Mouse (Mus musculus) midbrain, postnatal 0 days (tissue): ENCODE measurements at regions not wholly inside any gene's neighbourhood (a gene's known extent, or its start where the extent isn't known, plus 50 kb on each side); places are given as distances from the start of the nearest gene placed in this dataset.

Source experiments
- ATAC-seq: fragments of 200-750 bp; cut with Nextera tagmentation; 2 replicates; pipeline ENCODE4 v1.8.0; 2017; ENCODE audit warnings: moderate number of reproducible peaks, mild to moderate bottlenecking, moderate TSS enrichment, moderate library complexity; ENCODE audit not compliant: low FRiP score
- DNase-seq: peaks from one replicate; pipeline ENCODE4 v3.0.0-alpha.2; 2015; ENCODE audit warnings: low spot score
- H3K27ac ChIP-seq: fragments of 300-500 bp; sonication (generic); 2 replicates; pipeline ENCODE4 v1.5.1; 2014; ENCODE audit warnings: low read depth, mild to moderate bottlenecking, low read length, mixed read lengths
- H3K27me3 ChIP-seq: fragments of 300-500 bp; sonication (generic); 2 replicates; pipeline ENCODE4 v1.6.1; 2014; ENCODE audit warnings: low read length, control low read depth, mixed read lengths; ENCODE audit not compliant: insufficient read depth
- H3K36me3 ChIP-seq: fragments of 300-500 bp; sonication (generic); 2 replicates; pipeline ENCODE4 v1.6.1; 2014; ENCODE audit warnings: low read length, control low read depth, mixed read lengths; ENCODE audit not compliant: insufficient read depth
- H3K4me1 ChIP-seq: fragments of 300-500 bp; sonication (generic); 2 replicates; pipeline ENCODE4 v1.6.1; 2014; ENCODE audit warnings: mild to moderate bottlenecking, control low read depth, antibody characterized with exemption, low read length, mixed read lengths; ENCODE audit not compliant: insufficient read depth
- H3K4me2 ChIP-seq: fragments of 300-500 bp; sonication (generic); 2 replicates; pipeline ENCODE4 v1.6.1; 2014; ENCODE audit warnings: low read depth, mild to moderate bottlenecking, low read length, mixed read lengths; ENCODE audit not compliant: poor library complexity, severe bottlenecking
- H3K4me3 ChIP-seq: fragments of 300-500 bp; sonication (generic); 2 replicates; pipeline ENCODE4 v1.5.1; 2014; ENCODE audit warnings: low read depth, mild to moderate bottlenecking, low read length, moderate library complexity
- H3K9ac ChIP-seq: fragments of 300-500 bp; sonication (generic); replicated peaks from 2 replicates; pipeline ENCODE4 v1.6.1; 2014; ENCODE audit warnings: mild to moderate bottlenecking, low read length, moderate library complexity, mixed read lengths; ENCODE audit not compliant: poor library complexity, severe bottlenecking
- H3K9me3 ChIP-seq: fragments of 300-500 bp; sonication (generic); 2 replicates; pipeline ENCODE4 v1.6.1; 2016; ENCODE audit warnings: low read length, control low read depth
- CTCF ChIP-seq: IDR thresholded peaks from 2 replicates; pipeline ENCODE4 v1.5.1; 2016; ENCODE audit warnings: antibody characterized with exemption, mild to moderate bottlenecking
- WGBS: fragments of 180-500 bp; shearing (Covaris S2); extraction: QIAGEN DNeasy Blood & Tissue Kit; methylation state at CpG from one replicate; pipeline ENCODE4 v1.1.7; 2014; 5-methylcytosine and 5-hydroxymethylcytosine counted together

DNA sequence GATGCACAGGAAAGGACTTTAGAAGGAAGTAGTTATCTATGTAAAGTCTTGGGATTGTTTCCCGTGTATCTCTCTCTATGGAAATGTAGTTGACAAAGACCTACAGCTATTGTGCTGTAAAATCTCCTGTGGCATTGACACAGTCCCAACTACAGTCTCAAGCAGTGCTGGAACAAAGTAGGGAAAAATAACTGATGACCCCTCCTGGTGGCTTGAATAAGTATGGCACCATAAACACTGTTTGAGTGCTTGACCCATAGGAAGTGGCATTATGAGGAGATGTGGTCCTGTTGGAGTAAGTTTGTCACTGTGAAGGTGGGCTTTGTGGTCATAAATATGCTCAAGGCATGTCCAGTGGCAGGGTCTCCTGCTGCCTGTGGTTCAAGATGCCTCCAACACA, 928.4 kb upstream of the Mms22l start:
- DNase-seq, result peak; percentile 2

DNA sequence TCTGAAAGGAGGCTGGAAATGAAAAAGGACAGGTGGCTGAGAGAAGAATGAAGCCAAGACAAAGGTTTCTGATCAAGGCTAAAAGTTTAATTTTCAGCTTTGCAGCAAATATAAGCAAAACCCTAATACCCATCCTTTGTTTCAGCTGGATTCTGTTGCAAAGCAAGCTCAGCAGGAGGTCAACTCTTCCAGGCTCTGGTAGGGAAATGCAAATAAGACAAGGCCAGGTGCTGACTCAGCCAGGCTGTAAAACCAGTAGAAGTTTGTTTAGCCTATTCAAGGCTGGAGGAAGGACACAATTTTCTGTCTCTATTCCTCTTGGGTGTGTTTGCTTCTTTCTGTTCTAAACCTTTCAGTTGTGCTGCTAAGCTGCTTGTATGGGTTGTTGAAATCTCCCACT, 923.2 kb upstream of the Mms22l start:
- H3K9ac ChIP-seq, result no peak overlapping the region
- H3K9me3 ChIP-seq, result no peaks in the 10 kb centered on the region
- H3K27me3 ChIP-seq, result no peaks in the 10 kb centered on the region
- no peak overlapping the region for H3K4me3 ChIP-seq
- TF ChIP-seq CTCF, result no peak
- no peak overlapping the region for H3K27ac ChIP-seq
- H3K4me1 ChIP-seq, result no peaks in the 10 kb centered on the region
- ATAC-seq (no peak), DNase-seq (no peak)
- no peaks in the 10 kb centered on the region for H3K36me3 ChIP-seq
- H3K4me2 ChIP-seq, result no peak overlapping the region

More for the DNA sequence above, 928.4 kb upstream of the Mms22l start:
- TF ChIP-seq CTCF, result peak; percentile 47
- H3K9ac ChIP-seq, result no peak overlapping the region
- no peak overlapping the region for H3K4me3 ChIP-seq
- no peaks in the 10 kb centered on the region for H3K4me1 ChIP-seq
- no peaks in the 10 kb centered on the region for H3K36me3 ChIP-seq
- WGBS, result 33% methylated on average over 1 of the region's 1 CpGs
- no peak for ATAC-seq
- no peaks in the 10 kb centered on the region for H3K27me3 ChIP-seq
- H3K4me2 ChIP-seq, result no peak overlapping the region
- no peaks in the 10 kb centered on the region for H3K9me3 ChIP-seq
- no peak overlapping the region for H3K27ac ChIP-seq

DNA sequence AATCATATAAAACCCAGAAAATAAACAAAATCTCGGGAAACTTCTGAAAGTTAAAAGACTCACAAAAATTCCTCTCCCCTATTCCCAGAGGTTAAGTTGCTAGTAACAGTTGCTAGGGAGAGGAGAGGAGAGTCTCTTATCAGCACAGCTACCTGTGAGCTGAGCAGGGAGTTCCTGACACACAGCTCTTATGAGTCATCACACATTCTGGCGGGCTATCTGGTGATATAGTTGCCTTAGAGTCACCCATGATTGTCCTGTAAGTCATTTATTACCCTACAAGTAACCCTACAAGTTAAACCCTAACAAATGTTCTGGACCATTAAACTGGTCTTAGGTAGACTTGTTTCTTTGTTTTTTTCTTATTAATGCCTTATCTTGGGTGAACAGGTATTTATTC, 908.8 kb upstream of the Mms22l start:
- 68% methylated on average over 2 of the region's 2 CpGs for whole genome bisulfite sequencing
- H3K4me3 ChIP-seq, result no peak overlapping the region

DNA sequence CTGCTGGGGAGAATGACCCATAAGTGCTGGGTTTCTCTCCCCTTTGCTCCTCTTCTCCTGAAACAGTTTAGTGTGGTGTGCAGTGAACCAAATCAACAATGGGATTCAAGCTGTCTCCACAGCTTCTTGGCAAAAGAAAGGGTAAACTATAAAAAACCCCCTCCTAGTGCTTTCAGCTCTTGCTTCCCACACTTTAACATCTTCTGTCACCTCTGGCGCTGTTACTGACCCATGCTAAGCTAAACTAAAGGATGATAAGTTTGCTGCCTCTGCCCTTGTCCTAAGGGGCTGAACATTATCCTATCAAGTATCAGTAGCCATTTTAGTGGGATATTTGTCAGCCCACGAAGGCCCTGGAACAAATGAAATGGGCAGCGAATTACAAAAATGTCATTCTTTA, 905.4 kb upstream of the Mms22l start:
- ATAC-seq (no peak), DNase-seq (peak; percentile 2)
- Histone ChIP-seq H3K9me3 (no peaks in the 10 kb centered on the region), H3K27ac (no peak overlapping the region), H3K4me1 (no peaks in the 10 kb centered on the region), H3K27me3 (no peaks in the 10 kb centered on the region), H3K4me3 (no peak overlapping the region), H3K4me2 (no peak overlapping the region), H3K36me3 (no peaks in the 10 kb centered on the region), H3K9ac (no peak overlapping the region)
- no peak for TF ChIP-seq CTCF
- WGBS, result 27% methylated on average over 3 of the region's 3 CpGs

More for the DNA sequence above, 908.8 kb upstream of the Mms22l start:
- no peaks in the 10 kb centered on the region for H3K9me3 ChIP-seq
- H3K9ac ChIP-seq, result no peak overlapping the region
- no peak overlapping the region for H3K27ac ChIP-seq
- no peak overlapping the region for H3K4me2 ChIP-seq
- H3K36me3 ChIP-seq, result no peaks in the 10 kb centered on the region
- TF ChIP-seq CTCF, result no peak
- DNase-seq (no peak), ATAC-seq (no peak)
- no peaks in the 10 kb centered on the region for H3K27me3 ChIP-seq
- no peaks in the 10 kb centered on the region for H3K4me1 ChIP-seq

DNA sequence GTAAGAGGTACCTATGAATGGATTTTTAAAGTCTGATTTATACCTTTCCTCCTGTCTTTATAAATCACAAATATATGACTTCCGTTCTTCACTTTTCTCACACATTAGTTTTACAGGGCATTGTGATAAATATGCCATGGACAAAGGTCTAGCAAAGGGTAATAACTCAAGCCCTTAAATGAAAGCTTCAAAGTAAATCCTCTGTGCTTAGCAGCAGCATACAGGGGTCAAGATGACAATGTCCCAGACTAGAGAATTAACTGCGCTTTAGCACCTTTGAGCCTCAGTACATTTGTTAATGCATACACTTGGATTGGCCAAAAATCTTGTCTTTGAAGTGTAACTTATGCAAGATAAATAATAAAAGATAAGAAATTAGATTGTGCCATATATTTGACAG, 904.7 kb upstream of the Mms22l start:
- 73% methylated on average over 2 of the region's 2 CpGs for WGBS
- H3K4me2 ChIP-seq, result no peak overlapping the region
- no peaks in the 10 kb centered on the region for H3K36me3 ChIP-seq
- ATAC-seq, result no peak
- H3K27me3 ChIP-seq, result no peaks in the 10 kb centered on the region
- no peak overlapping the region for H3K4me3 ChIP-seq
- no peak overlapping the region for H3K27ac ChIP-seq
- TF ChIP-seq CTCF, result no peak
- DNase-seq, result no peak
- no peaks in the 10 kb centered on the region for H3K4me1 ChIP-seq
- H3K9ac ChIP-seq, result no peak overlapping the region
- no peaks in the 10 kb centered on the region for H3K9me3 ChIP-seq

DNA sequence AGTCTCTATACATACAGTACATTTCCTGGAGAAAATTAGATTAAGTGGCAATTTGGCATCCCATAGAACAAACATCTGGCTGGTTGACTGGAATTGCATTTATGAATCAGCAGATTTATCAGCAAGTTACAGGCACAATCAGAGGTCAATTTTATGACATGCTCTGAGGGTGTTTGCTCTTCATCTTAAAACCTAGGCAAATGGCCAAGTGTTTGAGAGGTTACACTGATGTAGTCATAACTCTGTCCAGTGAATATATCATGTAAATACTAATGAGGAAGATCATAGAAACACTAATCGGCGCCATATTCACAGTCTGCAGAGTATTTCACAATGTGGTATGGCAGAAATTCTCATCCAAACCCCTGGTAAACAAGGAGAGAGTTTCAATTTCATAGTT, 896.2 kb upstream of the Mms22l start:
- WGBS, result 88% methylated on average over 2 of the region's 2 CpGs
- no peak for ATAC-seq
- H3K36me3 ChIP-seq, result no peaks in the 10 kb centered on the region
- no peak overlapping the region for H3K4me3 ChIP-seq
- no peak overlapping the region for H3K9ac ChIP-seq
- H3K9me3 ChIP-seq, result no peaks in the 10 kb centered on the region
- H3K27me3 ChIP-seq, result no peaks in the 10 kb centered on the region
- H3K4me1 ChIP-seq, result peaks cover 5% of the 10 kb centered on the region; the same call in 1 of the 2 replicates
- TF ChIP-seq CTCF, result no peak
- no peak overlapping the region for H3K27ac ChIP-seq
- no peak overlapping the region for H3K4me2 ChIP-seq
- no peak for DNase-seq
